Mouse (Mus musculus) layer of hippocampus, adult 2 months (tissue): ENCODE measurements around the gene Rnf150. TPM values are rescaled to one million over a fixed set of nuclear protein-coding genes. Genes with fewer than 3 reads are reported as not detected.

ENCODE experiments used
- DNase-seq, 2 experiments: peaks; one replicate each; pipeline ENCODE4 v3.0.0; 2022; ENCODE audit warnings: low spot score in 2 of 2
- H3K27ac ChIP-seq: fragments of 200-600 bp; 2 replicates; pipeline ENCODE4 v1.8.1; 2022
- H3K4me3 ChIP-seq: fragments of 200-600 bp; 2 replicates; pipeline ENCODE4 v1.8.1; 2022; ENCODE audit warnings: mild to moderate bottlenecking
- CTCF ChIP-seq: fragments of 200-600 bp; conservative IDR thresholded peaks from 2 replicates; pipeline ENCODE4 v1.8.1; 2022; ENCODE audit warnings: antibody characterized with exemption, mild to moderate bottlenecking, moderate library complexity
- total RNA-seq, 2 experiments: library from RNA; stranded (reverse); gene quantifications; 2 replicates each; pipeline ENCODE4 v1.2.3; 2021

Gene Rnf150
- total RNA-seq, 2 experiments from 2014 or later = 49.7 to 50.7 TPM

DNA sequence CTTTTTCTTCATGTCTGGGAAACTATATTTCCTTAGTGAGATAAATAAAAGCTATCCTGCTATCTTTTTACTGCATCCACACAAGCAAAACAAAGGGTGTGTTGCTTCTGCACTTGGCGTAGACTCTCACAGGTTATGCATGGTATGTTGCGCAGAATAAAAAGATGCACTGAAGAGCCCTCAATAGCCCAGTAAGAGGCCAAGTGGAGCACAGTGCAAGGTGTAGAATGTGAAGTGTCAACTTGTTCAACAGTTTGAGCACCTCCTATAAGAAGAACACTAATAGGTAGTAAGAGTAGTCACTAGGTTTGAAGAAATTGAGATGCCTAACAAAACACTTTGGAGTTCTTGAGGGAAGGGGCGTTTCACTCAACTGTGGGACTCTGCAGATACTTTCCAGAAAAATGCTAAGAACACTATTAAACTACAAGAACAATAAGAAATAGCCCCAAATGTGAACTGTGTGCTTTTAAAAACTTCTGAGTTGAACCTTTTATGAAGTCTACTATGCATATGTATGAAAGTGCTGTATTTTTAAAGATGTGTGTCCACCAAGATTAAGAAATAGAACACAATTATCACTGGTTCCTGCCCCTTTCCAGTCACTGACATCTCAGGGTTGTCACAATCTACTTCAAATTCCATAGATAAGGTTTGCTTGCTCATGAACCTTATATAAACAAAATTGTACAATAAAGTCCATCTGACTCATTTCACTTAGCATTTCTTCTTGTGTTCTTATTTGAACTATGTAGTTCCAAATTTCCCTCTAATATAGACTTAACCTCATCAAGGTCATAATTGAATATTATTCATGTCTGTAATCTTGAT lies 34.7 kb downstream of the Rnf150 start:
- no peak for TF ChIP-seq CTCF
- no peak overlapping the region for H3K4me3 ChIP-seq
- no peak overlapping the region for H3K27ac ChIP-seq
- no peak for DNase-seq

DNA sequence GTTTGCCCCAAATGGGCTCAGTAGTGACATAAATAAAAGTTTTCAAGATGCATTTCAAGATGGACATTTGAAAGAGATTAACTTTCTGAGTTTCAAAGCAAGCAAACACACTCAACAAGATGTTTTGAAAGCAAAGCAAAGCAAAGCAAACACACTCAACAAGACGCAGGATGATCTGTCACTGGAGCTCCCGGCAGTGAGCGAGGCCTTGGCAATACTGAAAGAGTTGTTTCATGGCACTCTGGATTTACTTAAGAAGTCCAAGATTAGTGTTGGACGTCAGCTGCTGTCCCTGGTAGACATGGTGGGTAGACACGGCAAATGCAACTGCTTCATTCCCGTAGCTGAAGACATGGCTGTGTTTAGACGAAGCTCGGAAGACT lies 35.3 kb downstream of the Rnf150 start:
- H3K27ac ChIP-seq = no peak overlapping the region
- no peak overlapping the region for H3K4me3 ChIP-seq
- no peak for DNase-seq
- no peak for TF ChIP-seq CTCF

DNA sequence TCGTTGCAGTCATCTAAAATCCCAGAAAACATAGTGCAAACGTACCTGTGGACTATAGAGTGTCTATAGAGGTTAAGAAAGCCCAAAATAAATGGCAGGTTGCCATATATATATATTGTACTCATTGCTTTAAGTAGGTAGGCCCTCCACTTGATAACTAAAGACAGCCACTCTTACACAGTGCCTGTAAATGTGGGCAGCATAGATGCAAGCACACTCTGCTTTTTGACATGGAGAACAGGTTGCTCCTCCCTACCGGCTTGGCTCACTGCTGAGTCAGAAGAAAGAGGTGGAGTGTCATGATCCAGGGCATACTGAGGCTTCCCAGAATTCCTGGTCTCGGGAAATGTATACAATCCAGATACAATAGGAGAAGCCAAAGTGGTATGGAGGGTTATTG lies 37.8 kb downstream of the Rnf150 start:
- DNase-seq = no peak
- Histone ChIP-seq H3K4me3 (no peak overlapping the region), H3K27ac (no peak overlapping the region)
- no peak for TF ChIP-seq CTCF

DNA sequence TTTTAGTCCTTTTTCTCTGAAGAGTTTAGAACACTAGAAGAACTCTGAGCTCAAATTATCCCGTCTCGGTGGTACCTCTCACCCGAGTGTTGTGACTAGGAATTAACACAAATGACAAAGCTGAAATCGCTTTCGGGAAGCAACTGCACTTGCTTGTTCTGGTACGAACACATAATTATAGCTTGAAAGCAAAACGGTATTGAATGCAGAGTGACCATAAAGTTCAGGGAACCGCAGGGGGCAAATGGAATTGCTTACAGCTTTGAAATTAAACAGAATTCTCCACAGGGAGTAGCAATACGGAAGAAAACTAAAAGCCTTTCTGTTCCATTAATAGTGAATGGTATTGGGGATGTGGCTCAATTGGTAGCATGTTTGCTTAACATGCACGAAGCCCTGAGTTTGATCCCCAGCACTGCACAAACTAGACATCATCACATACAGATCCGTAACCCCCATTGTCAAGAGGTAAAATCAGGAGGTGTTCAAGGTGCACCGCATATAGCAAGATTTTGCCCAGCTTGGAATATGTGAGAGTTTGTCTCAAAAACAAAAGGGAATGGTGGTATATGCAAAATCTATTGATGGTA lies 38.5 kb downstream of the Rnf150 start:
- no peak for DNase-seq
- no peak for TF ChIP-seq CTCF
- no peak overlapping the region for H3K27ac ChIP-seq
- no peak overlapping the region for H3K4me3 ChIP-seq

DNA sequence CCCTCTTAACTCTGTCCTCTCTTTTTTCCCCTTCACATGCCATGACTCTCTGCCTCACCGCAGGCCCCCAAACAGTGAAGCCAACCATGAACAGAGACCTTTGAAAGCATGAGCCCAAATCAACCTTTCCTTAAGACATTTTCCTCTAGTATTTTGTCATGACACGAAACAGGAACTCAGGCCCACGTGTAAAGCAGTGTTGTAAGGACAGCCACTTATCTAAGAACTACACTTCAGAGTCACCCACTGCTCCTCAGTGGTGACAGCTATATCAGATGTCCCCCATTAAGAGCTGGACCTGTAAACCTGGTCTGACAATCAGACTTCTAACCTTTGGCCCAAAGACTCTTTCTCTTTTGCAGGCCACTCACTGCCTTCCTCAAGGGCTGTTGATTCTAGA lies 40.3 kb downstream of the Rnf150 start:
- TF ChIP-seq CTCF = no peak
- Histone ChIP-seq H3K4me3 (no peak overlapping the region), H3K27ac (no peak overlapping the region)
- no peak for DNase-seq

DNA sequence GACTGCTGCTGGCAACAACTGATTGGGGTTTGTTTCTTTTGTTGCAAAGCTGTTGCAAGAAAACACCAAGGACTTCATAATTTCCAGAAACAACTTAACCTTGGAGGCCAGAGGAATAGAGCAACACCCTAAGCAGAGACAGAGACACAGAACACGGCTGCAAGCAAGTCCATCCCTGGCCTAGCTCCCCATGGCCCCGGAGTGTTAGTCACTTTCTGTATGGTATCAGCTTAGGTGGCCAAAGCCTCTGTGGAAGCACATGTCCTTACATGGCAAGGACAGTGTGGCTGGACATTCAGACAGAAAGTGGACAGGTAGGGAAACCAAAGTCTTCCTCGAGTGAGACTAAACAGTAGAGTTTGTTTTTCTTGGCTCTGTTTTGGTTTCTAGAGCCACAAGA lies 44.1 kb downstream of the Rnf150 start:
- Histone ChIP-seq H3K4me3 (no peak overlapping the region), H3K27ac (no peak overlapping the region)
- no peak for TF ChIP-seq CTCF
- no peak for DNase-seq

DNA sequence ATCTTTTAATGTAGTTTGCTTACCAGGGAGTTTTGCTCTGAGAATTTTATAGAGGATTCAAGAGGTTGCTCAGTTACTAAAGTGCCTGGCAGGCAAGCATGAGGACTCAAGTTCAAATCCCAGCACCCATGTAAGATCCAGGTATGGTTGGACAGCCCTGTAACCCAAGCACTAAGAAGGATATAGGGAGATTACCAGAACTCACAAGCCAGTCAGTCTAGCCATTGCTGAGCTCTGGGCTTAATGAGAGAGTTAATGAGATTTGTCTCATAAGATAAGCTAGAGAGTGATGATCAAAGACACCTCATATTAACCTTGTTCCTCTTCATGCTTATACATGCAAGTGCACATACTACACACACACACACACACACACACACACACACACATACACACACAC lies 48.3 kb downstream of the Rnf150 start:
- no peak for TF ChIP-seq CTCF
- Histone ChIP-seq H3K27ac (no peak overlapping the region), H3K4me3 (no peak overlapping the region)
- no peak for DNase-seq

DNA sequence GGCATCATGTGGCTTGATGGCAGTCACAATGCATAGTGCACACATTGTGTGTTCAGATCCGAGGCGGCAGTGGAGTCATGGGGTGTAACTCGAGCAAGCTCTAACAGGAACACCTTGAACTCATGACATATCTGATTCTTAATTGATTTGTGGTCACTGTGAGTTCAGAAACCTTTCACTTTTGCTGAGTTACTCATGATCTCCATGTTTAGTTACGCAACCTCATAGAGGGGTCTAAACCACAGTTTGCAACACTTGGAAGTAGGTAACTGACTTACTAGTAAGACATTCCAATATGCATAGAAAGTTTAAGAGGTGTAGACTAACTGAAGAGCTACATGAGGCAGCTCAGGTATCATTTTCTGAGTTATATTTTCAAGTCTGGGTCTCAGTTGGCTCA lies 49.1 kb downstream of the Rnf150 start:
- DNase-seq = no peak
- Histone ChIP-seq H3K27ac (no peak overlapping the region), H3K4me3 (no peak overlapping the region)
- no peak for TF ChIP-seq CTCF

DNA sequence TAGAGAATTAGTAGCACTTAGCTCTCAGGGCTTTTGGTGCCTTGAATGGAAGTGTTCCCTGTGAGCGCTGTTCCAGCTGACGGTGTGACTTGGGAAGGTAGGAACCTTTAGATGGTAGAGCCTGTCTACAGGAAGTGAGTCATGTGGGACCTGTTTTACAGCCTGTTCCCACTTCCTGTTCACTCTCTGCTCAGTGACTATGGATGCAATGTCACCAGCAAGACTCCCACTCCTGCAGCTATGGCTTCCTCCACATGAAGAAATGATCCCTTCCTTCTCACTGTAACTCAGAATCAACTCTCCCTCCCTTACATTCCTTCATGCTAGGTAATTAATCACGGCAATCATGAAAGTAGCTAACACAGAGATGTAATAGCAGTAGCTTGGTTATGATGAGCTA lies 51.4 kb downstream of the Rnf150 start:
- no peak overlapping the region for H3K27ac ChIP-seq
- H3K4me3 ChIP-seq = no peak overlapping the region
- DNase-seq = no peak
- no peak for TF ChIP-seq CTCF

DNA sequence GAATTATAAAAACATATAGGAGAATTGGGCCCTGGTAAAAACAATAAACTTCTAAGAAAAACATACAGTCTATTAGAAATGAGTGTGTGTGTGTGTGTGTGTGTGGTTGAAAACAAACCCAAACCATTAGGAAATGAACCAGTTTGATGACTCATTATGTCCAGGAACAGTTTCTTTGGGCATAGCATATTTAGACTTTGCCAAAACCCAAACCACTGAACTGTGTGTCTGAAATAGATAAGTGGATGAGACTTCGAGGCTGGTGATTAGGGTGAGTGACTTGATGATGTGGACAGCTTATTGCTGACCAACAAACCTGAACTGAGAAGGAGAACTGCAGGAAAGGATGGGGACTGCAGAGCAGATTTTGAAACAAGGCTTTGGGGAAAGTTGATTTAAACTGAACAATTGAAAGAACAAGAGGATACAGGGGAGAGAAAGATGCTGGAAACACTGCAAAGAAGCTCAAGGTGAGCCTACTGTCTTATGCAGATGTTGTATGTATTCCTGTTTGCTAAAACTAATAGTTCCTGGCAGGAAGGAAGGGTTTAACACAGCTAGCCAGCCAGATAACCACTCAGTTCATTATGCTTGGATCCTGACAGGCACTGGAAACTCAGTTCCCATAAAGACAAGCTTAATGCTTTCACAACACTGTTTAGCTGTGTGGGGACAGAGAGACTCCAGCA lies 53.8 kb downstream of the Rnf150 start:
- no peak overlapping the region for H3K4me3 ChIP-seq
- no peak for DNase-seq
- TF ChIP-seq CTCF = no peak
- H3K27ac ChIP-seq = no peak overlapping the region

DNA sequence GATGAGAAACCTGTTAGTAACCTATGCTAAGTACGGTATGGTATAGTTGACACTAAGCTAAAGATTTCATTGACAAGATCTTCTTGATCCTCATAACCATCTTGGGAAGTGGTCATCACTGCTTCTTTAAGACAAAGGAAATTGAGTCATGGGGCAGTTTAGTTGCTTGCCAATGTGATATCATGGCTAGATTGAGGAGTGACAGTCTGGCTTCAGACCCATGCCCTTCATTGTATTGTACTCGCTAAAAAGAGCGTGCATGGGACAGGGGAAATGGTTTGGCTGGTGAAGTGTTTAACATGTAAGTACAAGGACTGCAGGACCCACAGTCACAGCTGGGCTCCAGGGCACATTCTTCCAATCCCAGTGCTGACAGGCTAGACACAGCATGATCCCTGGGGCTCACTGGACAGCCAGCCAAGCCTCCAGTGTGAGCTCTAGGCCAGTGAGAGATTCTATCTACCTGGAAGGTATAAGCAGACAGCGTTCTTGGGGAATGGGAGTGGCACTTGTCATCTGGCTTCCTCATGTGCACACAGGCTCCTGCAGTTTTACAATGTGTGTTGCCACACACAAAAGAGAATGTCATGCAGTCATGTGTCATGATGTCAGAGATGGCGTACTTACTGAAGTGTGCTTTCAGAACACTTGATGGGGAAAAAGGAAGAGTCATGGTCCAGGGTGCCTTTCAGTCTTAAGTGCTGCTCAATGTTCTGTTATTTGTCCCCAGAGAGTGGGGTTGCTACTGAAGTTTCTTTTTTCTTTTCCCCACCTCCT lies 54.6 kb downstream of the Rnf150 start:
- no peak overlapping the region for H3K4me3 ChIP-seq
- no peak for DNase-seq
- no peak for TF ChIP-seq CTCF
- no peak overlapping the region for H3K27ac ChIP-seq

DNA sequence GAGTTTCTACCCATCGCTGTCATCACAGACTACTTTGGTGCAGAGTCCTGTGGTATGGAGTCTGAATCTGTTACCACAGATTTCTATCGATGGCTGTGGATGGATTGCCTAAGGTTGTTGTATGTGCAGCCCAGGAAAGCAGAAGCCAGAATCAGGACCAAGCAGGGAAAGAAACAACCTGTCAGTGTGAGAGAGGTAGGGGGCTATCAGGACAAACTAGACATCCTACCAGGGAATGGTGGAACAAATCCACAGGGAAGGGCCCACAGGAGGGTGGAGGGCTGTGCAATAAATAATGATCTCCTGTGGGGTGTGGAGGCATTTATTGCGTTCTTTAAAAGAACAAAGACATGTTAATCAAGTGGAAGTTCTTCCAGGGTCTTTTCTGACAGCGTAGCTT lies 56.5 kb downstream of the Rnf150 start:
- no peak for DNase-seq
- TF ChIP-seq CTCF = no peak
- Histone ChIP-seq H3K27ac (no peak overlapping the region), H3K4me3 (no peak overlapping the region)

DNA sequence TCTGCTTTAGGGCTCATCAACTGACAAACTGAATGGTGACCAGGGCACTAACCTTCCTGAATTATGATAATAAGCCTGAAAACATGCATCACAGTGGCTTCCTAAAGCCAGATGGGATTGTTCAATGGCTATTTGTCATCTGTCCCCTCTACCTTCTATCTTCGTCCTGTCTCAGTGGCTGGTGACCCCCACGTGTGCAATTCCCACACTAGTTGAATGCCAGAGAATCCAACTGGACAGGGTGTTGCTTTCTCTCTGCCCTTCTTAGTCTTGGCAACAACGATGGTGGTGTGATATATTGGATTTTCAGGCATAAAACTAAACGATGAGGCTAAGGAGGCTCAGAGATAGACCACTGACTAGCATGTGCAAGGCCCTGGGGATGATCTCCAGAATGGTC lies 57.0 kb downstream of the Rnf150 start:
- no peak for DNase-seq
- Histone ChIP-seq H3K27ac (no peak overlapping the region), H3K4me3 (no peak overlapping the region)
- TF ChIP-seq CTCF = no peak
